Mouse (Mus musculus): ENCODE results near the gene Odc1.

DNA sequence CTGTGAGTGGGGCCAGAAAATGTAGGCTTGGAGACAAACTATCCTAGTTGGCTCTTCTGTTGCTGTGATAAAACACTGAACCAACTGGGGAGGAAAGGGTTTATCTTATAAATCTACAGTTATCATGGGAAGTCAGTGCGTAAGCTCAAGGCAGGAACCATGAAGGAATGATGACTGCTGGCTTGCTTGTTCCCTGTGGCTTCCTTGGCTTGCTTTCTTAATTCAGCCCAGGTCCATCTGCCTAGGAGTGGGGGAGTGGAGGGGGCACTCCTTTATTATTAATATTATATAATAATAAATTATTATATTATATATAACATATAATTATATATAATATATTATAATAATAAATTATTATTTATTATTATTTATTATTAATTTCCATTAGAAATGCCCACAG, 17.8 kb downstream of the Odc1 start:
- TF ChIP-seq CTCF (conservative IDR thresholded peaks at IDR 0.05 in 1 of 2, IDR thresholded peaks at IDR 0.05 in 1 of 2; ENCODE audit: low read depth in 2 of 2, low read length in 2 of 2) (no peak), POLR2A (IDR thresholded peaks at IDR 0.05; ENCODE audit: low read depth, low read length) (no peak), MAFK (IDR thresholded peaks at IDR 0.05; ENCODE audit: insufficient replicate concordance, low read length) (no peak), EP300 (IDR thresholded peaks at IDR 0.05; ENCODE audit: low read length) (no peak), NRF1 (IDR thresholded peaks at IDR 0.05; ENCODE audit: low read depth, low read length) (no peak), ZNF384 (IDR thresholded peaks at IDR 0.05; ENCODE audit: low read depth, low read length) (no peak), HCFC1 (IDR thresholded peaks at IDR 0.05; ENCODE audit: low read depth, low read length) (no peak), KAT2A (IDR thresholded peaks at IDR 0.05; ENCODE audit: insufficient replicate concordance, low read length) (no peak), UBTF (IDR thresholded peaks at IDR 0.05; ENCODE audit: low read depth, low read length) (no peak), ZMIZ1 (IDR thresholded peaks at IDR 0.05; ENCODE audit: low read depth, low read length) (no peak), BHLHE40 (IDR thresholded peaks at IDR 0.05; ENCODE audit: low read depth, low read length) (no peak)
